Mouse (Mus musculus) olfactory bulb, adult 2 months (tissue): ENCODE data around the gene Nlgn2. TPM values are rescaled to one million over a fixed set of nuclear protein-coding genes. Genes with fewer than 3 reads are reported as not detected.

Experiments used
- H3K27ac ChIP-seq: fragments of 200-500 bp; 2 replicates; pipeline ENCODE4 v1.5.1; 2012; ENCODE audit warnings: low read depth, low read length; ENCODE audit not compliant: insufficient read depth
- H3K4me1 ChIP-seq: fragments of 200-500 bp; 2 replicates; pipeline ENCODE4 v1.6.1; 2012; ENCODE audit warnings: low read length; ENCODE audit not compliant: control insufficient read depth, insufficient read depth
- H3K4me3 ChIP-seq: fragments of 200-500 bp; 2 replicates; pipeline ENCODE4 v1.5.1; 2012; ENCODE audit warnings: mild to moderate bottlenecking, low read depth, low read length, moderate library complexity; ENCODE audit not compliant: insufficient read depth
- CTCF ChIP-seq: fragments of 200-500 bp; IDR thresholded peaks from 2 replicates; pipeline ENCODE4 v1.5.1; 2012; ENCODE audit warnings: low read depth, mild to moderate bottlenecking, low read length, moderate library complexity; ENCODE audit not compliant: insufficient read depth
- POLR2A ChIP-seq: fragments of 200-500 bp; IDR thresholded peaks from 2 replicates; pipeline ENCODE4 v1.6.1; 2012; ENCODE audit warnings: mild to moderate bottlenecking, low read depth, low read length, moderate library complexity; ENCODE audit not compliant: insufficient read depth
- WGBS: fragments of 180-500 bp; shearing (Covaris S2); methylation state at CpG from one replicate; pipeline ENCODE4 v1.1.7; 2018; 5-methylcytosine and 5-hydroxymethylcytosine counted together
- polyA plus RNA-seq: library from polyadenylated mRNA; stranded (reverse); fragments of >200 nt; gene quantifications from 2 replicates; pipeline ENCODE4 v1.2.4, GENCODE M21; 2012; ENCODE audit warnings: low replicate concordance; ENCODE audit not compliant: missing spikeins, insufficient read depth, insufficient read length

Nlgn2 gene
- polyA plus RNA-seq, 1 experiment: not detected

DNA sequence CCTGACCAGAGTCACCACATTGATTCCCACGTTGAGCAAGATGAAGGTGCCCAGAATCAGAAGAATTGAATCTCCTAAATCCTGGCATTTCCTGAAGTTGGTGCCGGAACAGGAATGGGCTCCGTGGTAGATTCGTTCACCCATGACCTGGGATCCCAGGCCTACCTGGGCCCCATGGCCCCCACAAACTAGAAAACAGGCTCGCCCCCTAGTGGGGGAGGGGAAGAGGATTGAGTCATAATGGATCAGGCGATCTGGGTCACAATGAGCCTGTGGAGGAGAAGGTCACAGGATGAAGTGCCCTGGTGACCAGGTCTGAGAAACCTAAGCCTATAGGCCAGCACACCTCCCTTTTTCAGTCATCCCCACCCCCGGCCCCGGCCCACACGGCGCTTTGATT, 22.4 kb downstream of the Nlgn2 start, which contains the start of gene Gm39566:
TSS of gene Gm39566 (minus strand) at position 144 of the 400 bp plus-strand sequence.
- no peak for TF ChIP-seq POLR2A
- TF ChIP-seq CTCF: no peak
- Histone ChIP-seq H3K4me3 (no peak within 1 kb of the TSS), H3K27ac (no peak within 1 kb of the TSS), H3K4me1 (no peaks in the 10 kb centered on the region)
- WGBS: 63% methylated on average over 10 of the region's 10 CpGs

DNA sequence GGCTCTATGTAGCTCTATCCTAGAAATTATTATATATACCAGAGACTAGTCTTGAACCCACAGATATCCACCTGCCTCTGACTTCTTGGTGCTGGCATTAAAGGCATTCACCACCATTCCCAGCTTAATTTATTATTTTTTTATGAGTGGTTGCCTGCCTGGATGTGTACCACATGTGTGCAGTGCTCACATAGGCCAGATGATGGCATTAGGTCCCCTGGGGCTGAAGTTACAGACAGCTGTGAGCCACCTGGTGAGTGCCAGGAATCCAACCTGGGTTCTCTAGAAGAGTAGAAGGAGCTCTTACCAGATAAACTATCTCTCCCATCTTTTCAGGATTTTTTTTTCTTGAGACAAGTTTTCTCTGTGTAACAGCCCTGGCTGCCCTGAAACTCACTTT, 27.3 kb downstream of the Nlgn2 start:
- TF ChIP-seq POLR2A: no peak
- TF ChIP-seq CTCF: no peak
- no peak overlapping the region for H3K4me3 ChIP-seq
- no peaks in the 10 kb centered on the region for H3K4me1 ChIP-seq
- H3K27ac ChIP-seq: no peak overlapping the region

DNA sequence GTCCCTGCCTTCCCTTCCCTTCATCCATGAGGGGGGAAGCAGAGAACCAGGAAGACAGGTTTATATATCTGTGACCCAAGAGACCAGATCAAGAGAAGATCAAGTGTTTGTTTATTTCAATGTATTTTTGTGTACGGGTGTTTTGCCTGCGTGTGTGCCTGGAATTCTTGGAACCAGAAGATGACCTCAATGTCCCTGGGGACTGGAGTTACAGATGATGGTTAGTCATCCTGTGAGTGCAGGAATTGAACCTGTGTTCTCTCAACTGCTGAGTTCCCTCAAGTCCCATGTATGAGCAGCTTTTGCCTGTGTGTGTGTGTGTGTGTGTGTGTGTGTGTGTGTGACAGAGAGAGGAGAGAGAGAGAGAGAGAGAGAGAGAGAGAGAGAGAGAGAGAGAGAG, 29.9 kb downstream of the Nlgn2 start:
- WGBS: 85% methylated on average over 2 of the region's 2 CpGs
- Histone ChIP-seq H3K4me3 (no peak overlapping the region), H3K4me1 (peaks cover 12% of the 10 kb centered on the region), H3K27ac (no peak overlapping the region)
- no peak for TF ChIP-seq POLR2A
- no peak for TF ChIP-seq CTCF

DNA sequence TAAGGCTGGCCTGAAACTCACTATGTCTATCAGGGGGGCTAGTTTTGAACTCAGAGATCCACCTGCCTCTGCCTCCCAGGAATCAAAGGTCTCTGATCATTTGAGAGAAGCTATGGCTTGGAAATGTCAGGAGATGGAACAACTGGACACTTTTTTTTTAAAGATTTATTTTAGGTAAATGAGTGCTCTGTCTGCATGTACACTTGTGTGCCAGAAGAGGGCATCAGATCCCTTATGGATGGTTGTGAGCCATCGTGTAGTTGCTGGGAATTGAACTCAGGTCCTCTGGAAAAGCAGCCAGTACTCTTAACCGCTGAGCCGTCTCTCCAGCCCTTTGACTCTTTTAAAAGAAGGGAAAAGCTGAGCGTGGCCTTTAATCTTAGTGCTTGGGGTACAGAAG, 31.2 kb downstream of the Nlgn2 start:
- H3K27ac ChIP-seq: no peak overlapping the region

DNA sequence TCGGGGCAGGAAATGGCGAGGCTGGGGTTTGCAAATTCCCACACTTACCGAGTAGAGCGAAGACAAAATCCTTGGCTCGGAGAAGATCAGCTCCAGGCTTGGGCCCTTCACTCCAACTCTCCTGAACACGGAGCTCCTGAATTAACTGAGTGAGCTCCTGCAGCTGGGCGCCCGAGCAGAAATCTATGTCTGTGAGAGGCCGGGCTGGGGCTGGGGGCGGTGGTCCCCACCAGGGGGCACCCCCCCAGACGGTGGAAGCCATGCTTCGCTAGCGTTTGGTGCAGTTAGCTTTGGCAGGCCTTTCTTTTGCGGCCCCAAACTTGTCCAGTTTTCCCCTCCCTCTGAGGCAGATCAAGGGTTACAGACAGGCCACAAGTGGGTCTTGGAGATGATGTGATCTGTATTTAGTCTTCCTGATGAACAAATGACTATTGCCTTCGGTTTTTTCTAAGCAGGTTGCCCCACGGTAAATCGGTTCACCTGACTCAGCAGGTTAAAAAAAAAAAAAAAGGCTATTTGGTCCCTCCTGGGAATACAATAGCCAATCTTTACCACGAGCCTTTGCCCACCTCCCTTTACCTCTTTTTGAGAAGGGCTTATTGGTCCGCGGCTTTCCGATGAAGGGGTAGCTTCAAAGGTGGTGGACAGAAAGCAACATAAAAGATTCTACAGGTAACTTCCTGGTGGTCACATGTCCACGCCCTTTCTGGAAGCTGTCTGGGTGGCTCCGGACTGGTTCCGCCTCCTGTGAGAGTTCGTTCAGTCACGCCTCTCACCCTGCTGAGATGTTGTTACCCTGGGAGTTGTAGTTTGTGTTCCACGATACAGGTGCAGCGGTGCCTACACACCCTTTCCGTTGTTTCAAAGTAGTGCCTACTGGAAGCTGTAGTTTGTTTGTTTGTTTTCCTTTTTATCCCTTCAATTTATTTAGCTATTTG, 32.3 kb downstream of the Nlgn2 start, which contains the start of gene Tmem102:
TSS of gene Tmem102 (minus strand) at position 653 of the 938 bp plus-strand sequence.
- 35% methylated on average over 29 of the region's 29 CpGs for WGBS
- TF ChIP-seq CTCF (no peak), POLR2A (no peak)
- Histone ChIP-seq H3K4me3 (no peak within 1 kb of the TSS), H3K27ac (no peak within 1 kb of the TSS), H3K4me1 (peaks cover 31% of the 10 kb centered on the region)

More for the DNA sequence above, 31.2 kb downstream of the Nlgn2 start:
- TF ChIP-seq CTCF (no peak), POLR2A (no peak)
- Histone ChIP-seq H3K4me1 (peaks cover 20% of the 10 kb centered on the region), H3K4me3 (no peak overlapping the region)
- WGBS: 87% methylated on average over 4 of the region's 4 CpGs

DNA sequence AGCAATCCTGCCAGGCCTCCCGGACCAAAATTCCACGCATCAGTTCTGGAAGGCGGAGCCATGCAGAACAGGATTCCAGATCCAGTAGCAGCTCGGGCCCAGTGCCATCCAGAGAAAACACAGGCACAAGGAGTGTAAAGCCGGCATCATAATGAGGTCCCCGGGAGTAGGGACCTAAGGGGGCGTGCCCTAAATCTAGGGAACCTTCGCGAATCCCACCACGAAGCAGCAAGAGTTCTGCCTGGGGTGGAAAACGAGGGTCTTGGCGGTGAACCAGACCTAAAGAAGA, 33.0 kb downstream of the Nlgn2 start:
- H3K4me3 ChIP-seq: no peak overlapping the region
- H3K4me1 ChIP-seq: peaks cover 35% of the 10 kb centered on the region
- WGBS: 28% methylated on average over 12 of the region's 12 CpGs
- H3K27ac ChIP-seq: no peak overlapping the region
- TF ChIP-seq CTCF (no peak), POLR2A (no peak)

DNA sequence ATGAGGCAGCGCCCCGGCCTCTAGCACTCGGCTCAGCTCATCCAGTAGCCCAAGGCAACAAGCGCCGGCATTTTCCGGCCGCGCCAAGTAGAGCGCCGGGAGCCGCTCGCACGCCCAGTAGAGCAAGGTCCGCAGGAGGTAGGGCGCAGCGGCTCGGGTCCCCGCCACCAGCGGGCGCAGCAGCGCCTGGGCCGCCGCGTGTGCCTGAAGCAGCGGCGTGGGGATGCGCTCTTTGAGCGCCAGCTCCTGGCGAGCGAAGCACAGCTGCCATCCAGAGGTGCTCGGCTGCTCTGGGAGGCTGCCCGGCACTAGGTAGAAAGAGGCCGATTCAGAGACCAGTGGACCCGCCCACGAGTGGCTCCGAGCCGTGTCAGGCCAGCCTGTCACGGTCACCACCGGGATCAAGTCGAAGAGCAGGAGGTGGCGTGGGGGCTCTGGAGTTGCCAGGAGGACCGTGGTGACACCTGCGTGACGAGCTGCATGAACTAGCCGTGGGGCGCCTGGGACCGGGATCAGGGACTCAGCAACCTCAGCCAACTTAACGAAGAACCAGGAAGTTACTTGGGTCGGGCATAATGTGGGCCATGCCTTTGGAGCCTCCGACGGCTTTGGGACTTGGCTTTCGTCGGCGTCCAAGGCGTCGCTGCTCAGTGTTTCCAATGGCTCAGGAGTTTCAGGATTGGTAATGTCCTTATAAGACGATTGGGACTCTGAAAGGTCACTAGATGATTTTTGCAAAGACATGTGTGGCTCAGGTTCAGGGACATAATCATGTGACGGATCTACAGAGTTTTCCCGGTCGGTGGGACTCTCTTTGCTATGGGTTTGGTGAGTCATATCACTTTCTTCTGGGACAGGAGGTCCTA, 33.6 kb downstream of the Nlgn2 start:
- no peak overlapping the region; the same call in 1 of the 2 replicates for H3K27ac ChIP-seq
- H3K4me1 ChIP-seq: peaks cover 35% of the 10 kb centered on the region
- TF ChIP-seq CTCF (peak; percentile 69), POLR2A (no peak)
- WGBS: 2% methylated on average over 60 of the region's 60 CpGs
- peak overlapping the region; percentile 55 for H3K4me3 ChIP-seq

DNA sequence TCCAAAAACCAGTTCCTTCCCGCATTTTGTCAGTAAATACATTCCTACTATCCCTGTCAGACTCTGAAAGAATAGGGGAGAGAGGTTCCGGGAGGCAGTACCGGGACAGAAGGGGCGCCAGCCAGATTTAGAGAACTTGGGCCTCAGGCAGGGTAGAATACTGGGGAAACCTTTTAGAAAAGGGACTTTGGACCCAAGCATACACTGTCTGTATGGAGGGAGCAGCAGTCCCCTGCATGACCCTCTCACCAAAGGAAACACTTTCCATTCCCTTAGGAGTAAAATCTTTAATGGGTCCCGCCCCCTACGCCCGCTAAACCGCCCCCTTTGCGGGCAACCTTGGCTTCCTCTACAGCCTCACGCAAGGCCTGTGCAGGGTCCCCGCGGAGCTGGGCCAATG, 34.3 kb downstream of the Nlgn2 start:
- no peak for TF ChIP-seq CTCF
- TF ChIP-seq POLR2A: no peak
- WGBS: 3% methylated on average over 12 of the region's 12 CpGs
- H3K27ac ChIP-seq: peak overlapping the region; percentile 12
- peak overlapping the region; percentile 55 for H3K4me3 ChIP-seq
- H3K4me1 ChIP-seq: peaks cover 35% of the 10 kb centered on the region
